Mouse (Mus musculus) heart, adult 2 months (tissue): ENCODE measurements around the gene Cgrrf1. TPM values are rescaled to one million over a fixed set of nuclear protein-coding genes. Genes with fewer than 3 reads are reported as not detected.

Experiments used
- DNase-seq, 2 experiments: peaks; one replicate each; pipeline ENCODE4 v3.0.0; 2021
- H3K27ac ChIP-seq: fragments of 200-600 bp; 2 replicates; pipeline ENCODE4 v1.8.1; 2022
- H3K27me3 ChIP-seq: fragments of 200-500 bp; 2 replicates; pipeline ENCODE4 v1.6.1; 2012; ENCODE audit warnings: mild to moderate bottlenecking, low read length, inconsistent platforms, mixed read lengths; ENCODE audit not compliant: control insufficient read depth, insufficient read depth
- H3K36me3 ChIP-seq: fragments of 200-500 bp; 2 replicates; pipeline ENCODE4 v1.6.1; 2012; ENCODE audit warnings: low read length, inconsistent platforms; ENCODE audit not compliant: control insufficient read depth, insufficient read depth
- H3K4me1 ChIP-seq: fragments of 200-500 bp; 2 replicates; pipeline ENCODE4 v1.6.1; 2011; ENCODE audit warnings: low read length; ENCODE audit not compliant: control insufficient read depth, insufficient read depth
- H3K4me3 ChIP-seq: fragments of 200-600 bp; 2 replicates; pipeline ENCODE4 v1.8.1; 2022
- H3K79me2 ChIP-seq: fragments of 200-500 bp; replicated peaks from 2 replicates; pipeline ENCODE4 v1.6.1; 2012; ENCODE audit warnings: mild to moderate bottlenecking, inconsistent platforms, low read length, moderate library complexity, mixed read lengths; ENCODE audit not compliant: control insufficient read depth, insufficient read depth
- H3K9ac ChIP-seq: fragments of 200-500 bp; 2 replicates; pipeline ENCODE4 v1.6.1; 2012; ENCODE audit warnings: low read depth, mild to moderate bottlenecking, control low read depth, inconsistent platforms, low read length, mixed read lengths
- CTCF ChIP-seq: fragments of 200-600 bp; IDR thresholded peaks from 2 replicates; pipeline ENCODE4 v1.8.1; 2022; ENCODE audit warnings: antibody characterized with exemption, mild to moderate bottlenecking, moderate library complexity
- EP300 ChIP-seq: fragments of 200-500 bp; IDR thresholded peaks from 2 replicates; pipeline ENCODE4 v1.6.1; 2011; ENCODE audit warnings: low read depth, low read length, control low read depth; ENCODE audit not compliant: insufficient read depth
- POLR2A ChIP-seq: fragments of 200-500 bp; IDR thresholded peaks from 2 replicates; pipeline ENCODE4 v1.6.1; 2011; ENCODE audit warnings: mild to moderate bottlenecking, low read depth, low read length, control low read depth; ENCODE audit not compliant: insufficient read depth
- WGBS: fragments of 180-500 bp; shearing (Covaris S2); methylation state at CpG from one replicate; pipeline ENCODE4 v1.1.7; 2018; 5-methylcytosine and 5-hydroxymethylcytosine counted together
- intact Hi-C: fragments of 180-260 bp; cut with DNase I; formaldehyde crosslinking; loops from one replicate; pipeline ENCODE4 v1.15.1; 2025
- polyA plus RNA-seq: library from polyadenylated mRNA; depleted of rRNA; stranded (reverse); fragments of >200 nt; gene quantifications from 2 replicates; pipeline ENCODE4 v1.2.3, GENCODE M21; 2012
- total RNA-seq, 2 experiments: library from RNA; stranded (reverse); gene quantifications; 2 replicates each; pipeline ENCODE4 v1.2.3; 2021

Gene Cgrrf1
- total and polyA plus RNA-seq, 3 experiments, result 20.6 to 38.5 (median 33.5) TPM

DNA sequence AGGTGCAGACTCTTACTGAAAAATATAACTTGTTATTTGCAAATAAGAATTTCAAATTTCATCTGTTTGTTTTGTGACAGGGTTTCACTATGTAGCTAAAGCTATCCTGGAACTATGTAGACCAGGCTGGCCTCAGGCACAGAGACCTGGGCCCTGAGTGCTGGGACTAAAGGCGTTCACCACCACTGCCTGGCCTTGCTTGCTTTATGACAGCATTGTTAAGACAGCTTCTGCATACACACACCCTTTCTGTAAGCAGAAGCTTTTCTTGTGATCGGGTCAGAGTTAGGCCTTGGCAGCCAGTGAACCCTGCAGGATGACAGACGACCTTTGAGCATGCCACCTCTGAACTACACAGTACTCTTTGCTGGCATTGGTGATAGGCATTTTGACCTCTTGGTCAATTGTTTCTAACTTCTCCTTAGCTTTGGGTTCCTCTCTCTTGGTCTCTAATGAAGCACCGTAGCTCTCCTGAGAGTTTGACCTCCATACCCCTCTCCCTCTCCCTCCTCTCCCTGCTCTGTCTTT lies 16.2 kb downstream of the Cgrrf1 start:
- no peak overlapping the region for H3K27ac ChIP-seq
- no peak for TF ChIP-seq EP300
- no peak for TF ChIP-seq POLR2A
- TF ChIP-seq CTCF, result no peak
- DNase-seq, result no peak
- H3K4me1 ChIP-seq, result no peaks in the 10 kb centered on the region
- 85% methylated on average over 4 of the region's 4 CpGs for WGBS
- intact Hi-C loops, result no loop called here
- no peak overlapping the region for H3K4me3 ChIP-seq
- H3K79me2 ChIP-seq, result no peaks in the 10 kb centered on the region
- H3K9ac ChIP-seq, result no peak overlapping the region
- H3K27me3 ChIP-seq, result no peaks in the 10 kb centered on the region
- H3K36me3 ChIP-seq, result no peaks in the 10 kb centered on the region

DNA sequence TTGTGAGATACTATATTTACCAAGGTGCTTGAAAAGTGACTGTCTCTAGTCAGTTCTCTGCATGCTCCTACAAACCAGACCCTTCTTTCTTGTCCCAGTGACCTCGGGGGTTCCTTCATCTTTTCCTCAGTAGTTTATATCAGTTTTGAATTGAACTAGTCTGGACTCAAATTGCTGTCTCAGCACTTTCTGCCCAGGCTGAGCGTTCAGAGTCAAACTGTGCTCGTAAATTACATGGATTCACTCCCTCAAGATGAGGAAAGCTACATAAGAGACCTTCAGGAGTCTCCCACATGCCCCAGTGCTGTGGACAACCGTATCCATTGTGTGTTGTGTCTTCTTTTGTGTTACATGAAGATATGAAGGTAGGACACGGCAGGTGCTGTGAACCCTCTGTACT lies 16.8 kb downstream of the Cgrrf1 start:
- Histone ChIP-seq H3K27me3 (no peaks in the 10 kb centered on the region), H3K9ac (no peak overlapping the region), H3K4me1 (no peaks in the 10 kb centered on the region), H3K4me3 (no peak overlapping the region), H3K79me2 (no peaks in the 10 kb centered on the region), H3K27ac (no peak overlapping the region), H3K36me3 (no peaks in the 10 kb centered on the region)
- WGBS, result 89% methylated on average over 5 of the region's 5 CpGs
- TF ChIP-seq CTCF, result no peak
- no peak for TF ChIP-seq EP300
- no peak for TF ChIP-seq POLR2A
- intact Hi-C loops, result no loop called here
- no peak for DNase-seq

DNA sequence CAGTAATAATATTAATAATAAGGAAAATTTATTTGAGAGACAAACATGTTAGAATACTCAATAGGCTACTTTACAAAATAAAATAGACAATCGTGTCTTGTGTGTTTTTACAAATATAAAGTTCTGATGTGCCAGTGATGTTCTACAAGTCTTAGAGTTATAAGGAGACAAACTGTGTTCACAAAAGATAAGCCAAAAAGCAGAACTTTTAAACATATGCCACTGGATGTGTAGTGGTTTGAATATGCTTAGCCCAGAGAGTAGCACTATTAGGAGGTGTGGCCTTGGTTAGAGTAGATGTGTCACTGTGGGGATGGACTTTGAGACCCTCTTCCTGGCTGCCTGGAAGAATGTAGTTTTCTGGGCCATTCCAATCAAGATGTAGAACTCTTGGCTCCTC lies 17.8 kb downstream of the Cgrrf1 start:
- no peaks in the 10 kb centered on the region for H3K4me1 ChIP-seq
- DNase-seq, result no peak
- H3K4me3 ChIP-seq, result no peak overlapping the region
- 98% methylated on average over 1 of the region's 1 CpGs for WGBS
- TF ChIP-seq CTCF, result no peak
- no peak for TF ChIP-seq POLR2A
- no peak for TF ChIP-seq EP300
- H3K27ac ChIP-seq, result no peak overlapping the region
- H3K9ac ChIP-seq, result no peak overlapping the region
- H3K36me3 ChIP-seq, result no peaks in the 10 kb centered on the region
- intact Hi-C loops, result no loop called here
- no peaks in the 10 kb centered on the region for H3K27me3 ChIP-seq
- no peaks in the 10 kb centered on the region for H3K79me2 ChIP-seq

DNA sequence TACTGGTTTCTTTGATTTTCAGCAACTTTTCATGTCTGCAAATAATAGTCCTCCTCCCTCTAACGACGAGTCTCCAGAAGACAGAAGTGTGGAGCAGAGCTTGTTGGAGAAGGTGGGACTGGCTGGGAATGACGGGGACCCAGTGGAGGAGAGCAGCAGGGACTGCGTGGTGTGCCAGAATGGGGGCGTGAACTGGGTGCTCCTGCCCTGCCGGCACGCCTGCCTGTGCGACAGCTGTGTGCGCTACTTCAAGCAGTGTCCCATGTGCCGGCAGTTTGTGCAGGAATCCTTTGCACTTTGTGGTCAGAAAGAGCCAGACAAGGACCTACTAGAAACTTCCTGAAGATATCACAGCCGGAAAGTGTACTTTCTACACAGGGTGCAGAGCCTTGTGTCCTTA lies 21.8 kb downstream of the Cgrrf1 start:
- intact Hi-C loops, result no loop called here
- TF ChIP-seq POLR2A (no peak), CTCF (no peak), EP300 (no peak)
- no peaks in the 10 kb centered on the region for H3K4me1 ChIP-seq
- H3K27ac ChIP-seq, result no peak overlapping the region
- no peaks in the 10 kb centered on the region for H3K27me3 ChIP-seq
- WGBS, result 75% methylated on average over 11 of the region's 11 CpGs
- no peaks in the 10 kb centered on the region for H3K79me2 ChIP-seq
- H3K4me3 ChIP-seq, result no peak overlapping the region
- H3K36me3 ChIP-seq, result no peaks in the 10 kb centered on the region
- H3K9ac ChIP-seq, result no peak overlapping the region
- no peak for DNase-seq

DNA sequence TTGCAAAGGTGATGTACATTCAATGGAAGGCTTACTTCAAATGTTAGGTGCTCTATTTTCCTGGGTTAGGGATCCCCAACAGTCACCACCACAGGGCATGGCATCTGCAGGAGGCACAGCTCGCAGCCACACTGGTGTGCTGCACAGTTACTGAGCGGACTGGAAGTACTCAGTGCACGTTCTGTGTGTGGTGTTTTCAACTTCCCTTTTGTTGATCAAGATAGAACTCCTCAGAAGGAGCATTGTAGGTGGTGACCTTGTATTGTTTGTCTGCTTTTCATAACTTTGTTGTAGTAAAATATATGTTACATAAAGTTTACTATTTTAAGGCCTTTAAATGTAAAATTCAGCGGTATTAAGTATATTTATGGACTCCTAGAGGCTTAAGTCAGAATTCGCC lies 31.0 kb downstream of the Cgrrf1 start:
- no peaks in the 10 kb centered on the region for H3K36me3 ChIP-seq
- H3K4me3 ChIP-seq, result no peak overlapping the region
- no peak for DNase-seq
- no peak for TF ChIP-seq EP300
- no peak for TF ChIP-seq CTCF
- no peak for TF ChIP-seq POLR2A
- no peaks in the 10 kb centered on the region for H3K79me2 ChIP-seq
- intact Hi-C loops, result no loop called here
- H3K9ac ChIP-seq, result no peak overlapping the region
- H3K27ac ChIP-seq, result no peak overlapping the region
- 91% methylated on average over 5 of the region's 5 CpGs for WGBS
- no peaks in the 10 kb centered on the region for H3K4me1 ChIP-seq
- no peaks in the 10 kb centered on the region for H3K27me3 ChIP-seq

DNA sequence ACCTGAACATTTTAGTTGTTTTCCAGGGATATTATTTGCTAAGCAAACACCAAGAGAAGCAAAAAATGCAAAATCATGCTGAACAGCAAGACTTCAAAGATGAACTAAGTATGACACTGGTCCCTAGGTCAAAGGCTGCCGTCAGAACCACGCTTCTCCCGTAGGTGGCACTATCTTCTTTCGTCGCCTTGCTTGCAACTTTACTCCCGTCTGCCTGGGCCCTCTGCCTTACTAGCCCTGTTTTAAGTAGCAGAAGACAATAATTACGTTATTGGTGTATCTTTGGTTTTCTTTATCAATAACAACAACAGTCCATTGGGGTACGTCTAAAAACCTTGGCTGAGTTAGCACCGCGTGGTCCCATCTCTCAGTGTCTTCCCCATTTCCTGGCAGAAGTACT lies 49.0 kb downstream of the Cgrrf1 start:
- Histone ChIP-seq H3K4me1 (peaks cover 2% of the 10 kb centered on the region), H3K36me3 (peaks cover 2% of the 10 kb centered on the region; the same call in 1 of the 2 replicates), H3K79me2 (no peaks in the 10 kb centered on the region; the same call in 1 of the 2 replicates), H3K4me3 (peak overlapping the region; percentile 83), H3K27ac (peak overlapping the region; percentile 98), H3K27me3 (no peaks in the 10 kb centered on the region), H3K9ac (0 out of 2 replicates have a peak overlapping the region, but pooled peaks have one; percentile 22)
- TF ChIP-seq CTCF (peak; percentile 90), POLR2A (no peak), EP300 (peak; percentile 91)
- 8% methylated on average over 10 of the region's 10 CpGs for WGBS
- DNase-seq, result peak; percentile 71 to 78
- intact Hi-C loops, result loop anchor here (1.0 to 5.0 kb wide), 4 partner anchors 71 to 380 kb away; no protein-coding TSS in a partner anchor
